Mouse (Mus musculus) C2C12 (cell line): ENCODE results near the gene Mms19. TPM values are rescaled to one million over a fixed set of nuclear protein-coding genes. Genes with fewer than 3 reads are reported as not detected.

Experiments
- H3K27me3 ChIP-seq: one replicate; pipeline ENCODE4 v1.6.1; 2011; ENCODE audit not compliant: control insufficient read depth, insufficient read depth, insufficient read length
- H3K36me3 ChIP-seq: one replicate; pipeline ENCODE4 v1.6.1; 2011; ENCODE audit not compliant: control insufficient read depth, insufficient read depth
- H3K4me3 ChIP-seq: one replicate; pipeline ENCODE4 v1.5.1; 2011; ENCODE audit warnings: mild to moderate bottlenecking, control low read depth; ENCODE audit not compliant: poor library complexity, insufficient read depth, severe bottlenecking
- H3K79me2 ChIP-seq: one replicate; pipeline ENCODE4 v1.6.1; 2011; ENCODE audit not compliant: control insufficient read depth, insufficient read depth
- H3K79me3 ChIP-seq: one replicate; pipeline ENCODE4 v1.6.1; 2011; ENCODE audit warnings: low read depth, control low read depth
- H3ac ChIP-seq: one replicate; pipeline ENCODE3; 2011; ENCODE audit warnings: low read depth; ENCODE audit not compliant: control insufficient read depth, insufficient read length
- CEBPB ChIP-seq: IDR thresholded peaks from one replicate; pipeline ENCODE4 v1.6.1; 2011; ENCODE audit warnings: low read depth, mild to moderate bottlenecking, control low read depth, moderate library complexity
- CTCF ChIP-seq: IDR thresholded peaks from one replicate; pipeline ENCODE4 v1.5.1; 2011; ENCODE audit not compliant: control insufficient read depth, insufficient read depth, insufficient read length
- FOSL1 ChIP-seq: IDR thresholded peaks from one replicate; pipeline ENCODE4 v1.8.0; 2011; ENCODE audit warnings: mild to moderate bottlenecking, low read length; ENCODE audit not compliant: poor library complexity, insufficient read depth, severe bottlenecking
- MAX ChIP-seq: IDR thresholded peaks from one replicate; pipeline ENCODE4 v1.6.1; 2011; ENCODE audit warnings: mild to moderate bottlenecking, control low read depth
- MYOD1 ChIP-seq: IDR thresholded peaks from one replicate; pipeline ENCODE4 v1.6.1; 2011; ENCODE audit warnings: low read depth; ENCODE audit not compliant: control insufficient read depth, insufficient read length
- MYOG ChIP-seq: IDR thresholded peaks from one replicate; pipeline ENCODE4 v1.6.1; 2011; ENCODE audit not compliant: control insufficient read depth, insufficient read length; ENCODE audit errors: extremely low read depth
- USF1 ChIP-seq: IDR thresholded peaks from one replicate; pipeline ENCODE4 v1.6.1; 2011; ENCODE audit warnings: low read depth, mild to moderate bottlenecking, control low read depth, moderate library complexity
- polyA plus RNA-seq: library from polyadenylated mRNA; unstranded; fragments of >200 nt; fragmentation: generic; extraction: Trizol; gene quantifications from one replicate; pipeline ENCODE4 v1.2.1, GENCODE M21; 2012; ENCODE audit warnings: missing spikeins

Mms19 gene
- polyA plus RNA-seq, 1 experiment = 21.9 TPM

- Histone ChIP-seq H3K79me3 (peaks cover 51% of the 10 kb centered on the region), H3K27me3 (no peaks in the 10 kb centered on the region), H3K36me3 (peaks cover 41% of the 10 kb centered on the region), H3K4me3 (peak overlapping the region; percentile 94), H3K79me2 (peaks cover 56% of the 10 kb centered on the region), H3ac (peak overlapping the region; percentile 100)
- TF ChIP-seq MYOG = no peak
- no peak for TF ChIP-seq USF1
- TF ChIP-seq CTCF = no peak
- TF ChIP-seq CEBPB = no peak
- peak; percentile 58 for TF ChIP-seq MAX
- TF ChIP-seq MYOD1 = no peak
Measured at GRCm38 (mm10) chr19:41912121-41913080, 68.6 kb downstream of the Mms19 start.

- TF ChIP-seq MAX (peak; percentile 79), MYOD1 (no peak)
- Histone ChIP-seq H3ac (peak within 1 kb of the TSS; percentile 100), H3K27me3 (no peaks in the 10 kb centered on the region), H3K79me2 (peaks cover 47% of the 10 kb centered on the region), H3K36me3 (peaks cover 31% of the 10 kb centered on the region), H3K79me3 (peaks cover 43% of the 10 kb centered on the region), H3K4me3 (peak within 1 kb of the TSS; percentile 94)
Measured at GRCm38 (mm10) chr19:41911178-41912073, 69.5 kb downstream of the Mms19 start, which contains the start of gene Pgam1. Gene Pgam1, plus strand, starts transcription at chr19:41911923.

GRCm38 (mm10) chr19:41910396-41910795 is 70.6 kb downstream of the Mms19 start:
- Histone ChIP-seq H3K4me3 (no peak overlapping the region), H3ac (no peak overlapping the region), H3K79me2 (peaks cover 36% of the 10 kb centered on the region), H3K79me3 (peaks cover 35% of the 10 kb centered on the region), H3K36me3 (peaks cover 21% of the 10 kb centered on the region), H3K27me3 (no peaks in the 10 kb centered on the region)
- TF ChIP-seq MYOG = no peak
- TF ChIP-seq MAX = no peak
- TF ChIP-seq CEBPB = no peak
- no peak for TF ChIP-seq FOSL1
- TF ChIP-seq CTCF = no peak
- TF ChIP-seq USF1 = no peak
- TF ChIP-seq MYOD1 = no peak

GRCm38 (mm10) chr19:41908736-41909135 is 72.2 kb downstream of the Mms19 start:
- Histone ChIP-seq H3K79me3 (peaks cover 18% of the 10 kb centered on the region), H3K27me3 (no peaks in the 10 kb centered on the region)
- TF ChIP-seq MYOD1 (no peak), CTCF (no peak), USF1 (no peak), CEBPB (no peak), MAX (no peak), FOSL1 (no peak), MYOG (no peak)

GRCm38 (mm10) chr19:41907079-41907760 is 73.7 kb downstream of the Mms19 start:
- H3K36me3 ChIP-seq = no peaks in the 10 kb centered on the region
- TF ChIP-seq CTCF (no peak), MAX (no peak), MYOG (no peak), USF1 (no peak), CEBPB (no peak), MYOD1 (no peak), FOSL1 (no peak)
- peaks cover 3% of the 10 kb centered on the region for H3K79me3 ChIP-seq
- peaks cover 5% of the 10 kb centered on the region for H3K79me2 ChIP-seq
- H3K27me3 ChIP-seq = no peaks in the 10 kb centered on the region
- no peak overlapping the region for H3K4me3 ChIP-seq
- H3ac ChIP-seq = no peak overlapping the region

More at GRCm38 (mm10) chr19:41908736-41909135, 72.2 kb downstream of the Mms19 start:
- Histone ChIP-seq H3K79me2 (peaks cover 20% of the 10 kb centered on the region), H3ac (no peak overlapping the region), H3K4me3 (no peak overlapping the region), H3K36me3 (peaks cover 6% of the 10 kb centered on the region)
